Mouse (Mus musculus) hindbrain, postnatal 0 days (tissue): ENCODE measurements at regions not wholly inside any gene's neighbourhood (a gene's known extent, or its start where the extent isn't known, plus 50 kb on each side); places are given as distances from the start of the nearest gene placed in this dataset.
A peak's percentile ranks its signal among the peaks of the same experiment; 100 is the strongest.

Source experiments
- ATAC-seq: fragments of 200-750 bp; cut with Nextera tagmentation; 2 replicates; pipeline ENCODE4 v1.8.0; 2017; ENCODE audit warnings: mild to moderate bottlenecking, moderate TSS enrichment, moderate library complexity
- DNase-seq: peaks from one replicate; pipeline ENCODE4 v3.0.0-alpha.2; 2015; ENCODE audit warnings: low spot score
- H3K27ac ChIP-seq: fragments of 300-500 bp; sonication (generic); 2 replicates; pipeline ENCODE4 v1.5.1; 2014; ENCODE audit warnings: mild to moderate bottlenecking
- H3K27me3 ChIP-seq: fragments of 300-500 bp; sonication (generic); 2 replicates; pipeline ENCODE4 v1.6.1; 2014; ENCODE audit warnings: low read length, mixed read lengths; ENCODE audit not compliant: insufficient read depth
- H3K36me3 ChIP-seq: fragments of 300-500 bp; sonication (generic); 2 replicates; pipeline ENCODE4 v1.6.1; 2014; ENCODE audit warnings: low read length, mixed read lengths; ENCODE audit not compliant: insufficient read depth
- H3K4me1 ChIP-seq: fragments of 300-500 bp; sonication (generic); 2 replicates; pipeline ENCODE4 v1.6.1; 2014; ENCODE audit warnings: antibody characterized with exemption, low read length, mixed read lengths; ENCODE audit not compliant: insufficient read depth
- H3K4me2 ChIP-seq: fragments of 300-500 bp; sonication (generic); 2 replicates; pipeline ENCODE4 v1.6.1; 2014; ENCODE audit warnings: low read depth, mild to moderate bottlenecking, low read length, moderate library complexity, mixed read lengths
- H3K4me3 ChIP-seq: fragments of 300-500 bp; sonication (generic); 2 replicates; pipeline ENCODE4 v1.5.1; 2014; ENCODE audit warnings: low read length
- H3K9ac ChIP-seq: fragments of 300-500 bp; sonication (generic); replicated peaks from 2 replicates; pipeline ENCODE4 v1.6.1; 2014; ENCODE audit warnings: mild to moderate bottlenecking, low read length, moderate library complexity, mixed read lengths
- H3K9me3 ChIP-seq: fragments of 300-500 bp; sonication (generic); 2 replicates; pipeline ENCODE4 v1.6.1; 2016; ENCODE audit warnings: low read length, mixed read lengths
- CTCF ChIP-seq: IDR thresholded peaks from 2 replicates; pipeline ENCODE4 v1.5.1; 2016; ENCODE audit warnings: antibody characterized with exemption, control low read depth, low read depth
- WGBS: fragments of 180-500 bp; shearing (Covaris S2); extraction: QIAGEN DNeasy Blood & Tissue Kit; methylation state at CpG from one replicate; pipeline ENCODE4 v1.1.7; 2014; 5-methylcytosine and 5-hydroxymethylcytosine counted together

DNA sequence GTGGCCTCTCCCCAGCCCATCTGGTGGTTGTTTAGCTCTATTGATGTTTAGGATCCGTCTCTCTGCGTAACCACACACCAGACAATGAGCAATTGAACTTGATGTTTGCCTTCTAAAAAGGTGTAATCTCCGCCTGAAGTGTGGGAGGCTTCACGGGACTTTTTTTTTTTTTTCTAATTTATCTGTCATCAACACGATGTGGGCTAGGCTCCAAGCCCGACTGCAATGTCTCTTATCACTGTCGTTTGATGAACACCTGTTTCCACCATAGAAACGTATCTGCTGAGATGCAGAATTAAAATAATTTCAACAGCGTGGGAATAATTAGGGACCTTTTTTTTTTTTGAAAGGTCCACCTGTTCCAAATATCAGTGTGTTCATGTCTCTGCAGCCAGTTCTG is 257.0 kb upstream of the Dnajc19 start:
- WGBS, result 83% methylated on average over 9 of the region's 9 CpGs
- ATAC-seq (no peak), DNase-seq (no peak)
- Histone ChIP-seq H3K27ac (no peak overlapping the region), H3K9me3 (no peaks in the 10 kb centered on the region), H3K4me3 (no peak overlapping the region), H3K36me3 (no peaks in the 10 kb centered on the region), H3K4me1 (no peaks in the 10 kb centered on the region), H3K4me2 (no peak overlapping the region), H3K9ac (no peak overlapping the region), H3K27me3 (no peaks in the 10 kb centered on the region)
- no peak for TF ChIP-seq CTCF

DNA sequence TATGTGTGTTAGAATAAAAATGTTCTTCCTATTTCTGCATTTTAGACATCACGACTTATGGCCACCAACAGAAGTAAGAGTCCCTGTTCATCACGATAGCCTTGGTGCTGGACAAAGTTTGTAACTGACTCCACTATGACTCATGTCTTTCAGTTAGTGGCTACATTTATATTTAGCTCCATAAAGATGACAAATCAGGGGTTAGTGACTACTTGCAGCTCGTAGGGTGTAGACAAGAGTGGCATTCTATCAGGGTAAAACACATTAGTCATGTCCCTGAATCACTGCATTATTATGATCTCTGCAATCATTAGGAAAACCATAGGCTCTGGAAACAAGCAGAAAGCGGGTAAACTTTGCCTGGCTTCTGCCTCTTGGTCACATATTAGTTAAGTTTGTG is 252.4 kb upstream of the Dnajc19 start:
- H3K4me2 ChIP-seq, result no peak overlapping the region
- DNase-seq (no peak), ATAC-seq (no peak)
- H3K4me1 ChIP-seq, result no peaks in the 10 kb centered on the region
- H3K9me3 ChIP-seq, result no peaks in the 10 kb centered on the region
- H3K27ac ChIP-seq, result no peak overlapping the region
- no peak overlapping the region for H3K9ac ChIP-seq
- WGBS, result 86% methylated on average over 4 of the region's 4 CpGs
- TF ChIP-seq CTCF, result no peak
- H3K36me3 ChIP-seq, result no peaks in the 10 kb centered on the region
- H3K4me3 ChIP-seq, result no peak overlapping the region
- H3K27me3 ChIP-seq, result no peaks in the 10 kb centered on the region

DNA sequence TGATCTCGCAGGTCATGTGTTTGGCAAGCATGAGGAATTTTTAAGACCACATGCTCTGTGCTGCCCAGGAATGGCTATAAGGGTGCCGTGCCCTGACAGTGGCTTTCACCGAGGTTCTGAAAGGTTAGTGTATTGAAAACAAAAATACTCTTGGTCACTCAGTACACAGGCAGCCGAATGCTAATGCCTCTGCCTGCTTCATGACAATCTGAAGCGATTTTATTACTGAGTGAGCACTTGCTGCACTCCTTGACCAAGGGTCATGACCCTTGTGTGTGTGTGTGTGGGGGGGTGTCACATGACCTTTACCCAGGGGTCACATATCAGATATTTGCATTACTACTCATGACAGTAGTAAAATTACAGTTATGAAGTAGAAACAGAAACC is 250.8 kb upstream of the Dnajc19 start:
- Histone ChIP-seq H3K27ac (no peak overlapping the region), H3K4me1 (no peaks in the 10 kb centered on the region), H3K4me2 (peak overlapping the region; percentile 37), H3K4me3 (no peak overlapping the region), H3K27me3 (no peaks in the 10 kb centered on the region), H3K9me3 (no peaks in the 10 kb centered on the region), H3K9ac (no peak overlapping the region), H3K36me3 (no peaks in the 10 kb centered on the region)
- DNase-seq (no peak), ATAC-seq (peak; percentile 43; the same call in 1 of the 2 replicates)
- 28% methylated on average over 5 of the region's 5 CpGs for WGBS
- TF ChIP-seq CTCF, result no peak

DNA sequence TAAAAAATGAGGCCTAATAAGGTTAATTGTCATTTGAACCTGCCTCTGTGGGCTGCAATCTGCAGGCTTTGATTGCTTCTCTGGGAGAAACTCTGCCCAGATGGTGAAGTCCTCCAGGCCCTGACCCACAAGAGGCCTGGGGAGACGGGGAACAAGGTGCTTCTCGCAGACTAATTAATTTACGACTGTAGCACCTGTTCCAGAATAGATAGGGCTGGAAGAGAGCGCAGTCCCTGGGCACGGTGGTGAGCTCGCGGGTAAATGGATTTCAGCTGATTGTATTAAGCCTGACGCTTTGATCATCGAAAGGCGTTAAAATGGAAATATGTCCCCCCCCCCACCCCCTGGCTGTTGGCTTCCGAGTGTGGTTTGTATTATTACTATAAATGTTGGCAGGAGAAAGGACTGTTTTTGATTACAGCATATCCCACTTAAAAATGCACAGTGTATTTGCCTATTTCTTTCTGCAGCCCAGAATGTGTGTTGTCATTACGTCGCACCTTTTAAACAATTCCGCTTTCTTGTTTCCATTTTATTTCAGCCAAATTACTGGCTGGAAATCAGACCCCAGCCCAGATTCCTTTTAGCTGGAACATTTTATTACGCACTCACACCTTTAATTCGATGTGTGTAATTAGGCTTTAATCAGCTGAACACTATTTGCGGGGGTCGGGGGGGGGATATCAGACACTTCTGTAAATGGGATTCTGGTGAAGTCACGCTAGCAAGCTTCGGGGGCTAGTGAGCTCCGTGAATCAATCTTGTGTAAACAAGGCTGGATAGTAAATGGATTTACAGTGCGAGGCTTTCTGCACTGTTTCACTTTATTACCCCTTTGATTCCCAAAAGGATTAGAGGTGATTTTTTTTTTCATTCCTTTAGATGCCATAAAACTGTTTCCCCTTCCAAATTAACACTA is 250.1 kb upstream of the Dnajc19 start:
- WGBS, result 30% methylated on average over 22 of the region's 22 CpGs
- no peak overlapping the region for H3K9ac ChIP-seq
- TF ChIP-seq CTCF, result no peak
- H3K4me2 ChIP-seq, result peak overlapping the region; percentile 37
- no peaks in the 10 kb centered on the region for H3K9me3 ChIP-seq
- DNase-seq, result peak; percentile 42
- no peaks in the 10 kb centered on the region for H3K36me3 ChIP-seq
- no peaks in the 10 kb centered on the region for H3K27me3 ChIP-seq
- ATAC-seq, result peak; percentile 64
- no peak overlapping the region for H3K27ac ChIP-seq
- H3K4me3 ChIP-seq, result no peak overlapping the region
- no peaks in the 10 kb centered on the region for H3K4me1 ChIP-seq

DNA sequence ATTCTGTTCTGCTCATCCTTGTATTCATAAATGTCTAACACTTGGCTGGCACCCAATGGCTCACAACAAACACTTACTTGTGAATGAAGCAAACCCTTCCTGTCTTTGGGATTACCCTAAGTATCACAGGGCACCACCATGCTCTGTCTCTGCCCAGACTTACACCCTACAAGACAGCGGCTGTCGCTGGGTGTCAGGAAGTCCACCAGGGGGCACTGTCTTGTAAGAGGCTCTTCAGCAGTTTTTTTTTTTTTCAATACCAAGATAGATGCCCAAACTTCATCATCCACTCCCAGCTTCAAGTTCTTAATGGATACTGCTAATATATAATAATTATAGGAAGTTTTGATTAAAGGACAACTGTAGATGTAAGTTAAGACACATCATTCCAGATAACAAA is 247.7 kb upstream of the Dnajc19 start:
- H3K4me3 ChIP-seq, result no peak overlapping the region
- ATAC-seq (no peak), DNase-seq (peak; percentile 84)
- no peak overlapping the region for H3K4me2 ChIP-seq
- WGBS, result 23% methylated on average over 2 of the region's 2 CpGs
- H3K27me3 ChIP-seq, result no peaks in the 10 kb centered on the region
- no peaks in the 10 kb centered on the region for H3K36me3 ChIP-seq
- H3K4me1 ChIP-seq, result peaks cover 5% of the 10 kb centered on the region; the same call in 1 of the 2 replicates
- H3K9ac ChIP-seq, result no peak overlapping the region
- no peaks in the 10 kb centered on the region for H3K9me3 ChIP-seq
- no peak overlapping the region for H3K27ac ChIP-seq
- peak; percentile 70 for TF ChIP-seq CTCF

DNA sequence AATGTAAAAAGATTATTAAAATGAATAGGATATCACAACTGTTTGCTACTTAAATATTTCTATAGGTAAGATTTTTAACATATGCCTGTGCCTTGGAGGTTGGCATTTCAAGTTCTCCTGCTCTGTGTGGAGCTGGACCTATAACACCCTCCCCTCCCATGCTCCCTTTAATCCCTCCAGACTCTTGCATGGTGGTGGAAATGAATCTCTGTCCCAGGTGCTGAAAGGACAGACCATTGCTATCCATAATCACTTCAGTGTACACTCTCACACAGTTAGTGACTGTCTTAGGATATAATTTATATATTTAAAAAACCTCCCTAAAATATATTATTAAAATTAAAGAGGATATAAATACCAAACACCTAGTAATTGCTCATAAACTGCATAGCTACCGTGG is 244.5 kb upstream of the Dnajc19 start:
- no peak overlapping the region for H3K4me2 ChIP-seq
- no peak overlapping the region for H3K27ac ChIP-seq
- 93% methylated on average over 1 of the region's 1 CpGs for WGBS
- no peak overlapping the region for H3K9ac ChIP-seq
- ATAC-seq, result no peak
- no peaks in the 10 kb centered on the region for H3K36me3 ChIP-seq
- no peaks in the 10 kb centered on the region for H3K27me3 ChIP-seq
- DNase-seq, result no peak
- H3K9me3 ChIP-seq, result no peaks in the 10 kb centered on the region
- H3K4me3 ChIP-seq, result no peak overlapping the region
- H3K4me1 ChIP-seq, result peaks cover 11% of the 10 kb centered on the region; the same call in 1 of the 2 replicates
- no peak for TF ChIP-seq CTCF

DNA sequence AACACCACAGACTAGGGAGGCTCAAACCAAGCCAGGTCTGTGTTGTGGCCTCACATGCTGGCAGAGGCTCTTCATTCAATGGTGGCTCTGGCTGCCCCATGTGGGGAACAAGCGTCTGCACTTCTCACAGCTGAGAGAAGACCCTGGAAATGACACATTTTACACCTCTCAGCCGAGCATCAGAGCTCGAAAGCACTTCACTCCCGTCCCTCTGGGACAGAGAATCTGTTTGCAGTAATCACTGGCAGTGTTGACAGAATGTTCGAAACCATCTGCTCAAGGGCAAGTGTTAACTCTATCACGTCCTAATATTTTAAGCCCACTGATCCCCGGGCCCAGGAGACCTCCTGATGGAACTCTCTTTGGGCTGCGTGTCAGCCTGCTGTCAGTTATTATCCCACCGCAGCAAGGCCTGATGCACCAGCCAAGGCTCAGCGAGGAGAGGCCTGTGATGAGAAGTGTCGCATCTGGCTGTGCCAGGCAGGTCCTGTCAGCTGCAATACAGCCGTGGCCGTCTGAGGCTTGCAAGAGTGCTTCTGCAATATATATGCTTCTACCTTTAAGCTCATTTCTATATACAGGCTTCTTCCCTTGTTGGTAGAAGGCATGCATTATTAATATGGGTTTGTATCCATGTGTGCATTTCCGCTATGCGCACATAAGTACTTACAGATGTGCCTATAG is 241.5 kb upstream of the Dnajc19 start:
- 0 out of 2 replicates have a peak, but pooled peaks have one; percentile 14 for TF ChIP-seq CTCF
- H3K27me3 ChIP-seq, result no peaks in the 10 kb centered on the region
- no peak overlapping the region for H3K27ac ChIP-seq
- peak; percentile 77 for DNase-seq
- no peaks in the 10 kb centered on the region for H3K36me3 ChIP-seq
- no peak overlapping the region for H3K4me2 ChIP-seq
- ATAC-seq, result peak; percentile 77
- H3K9ac ChIP-seq, result no peak overlapping the region
- H3K4me3 ChIP-seq, result no peak overlapping the region
- peaks cover 11% of the 10 kb centered on the region; the same call in 1 of the 2 replicates for H3K4me1 ChIP-seq
- H3K9me3 ChIP-seq, result no peaks in the 10 kb centered on the region
- WGBS, result 24% methylated on average over 15 of the region's 15 CpGs
